Mouse (Mus musculus): Measurements from ENCODE around the gene Arhgef10l. TPM values are rescaled to one million over a fixed set of nuclear protein-coding genes. Genes with fewer than 3 reads are reported as not detected.

The Arhgef10l gene
- polyA plus RNA-seq, 1 experiment from 2014 or later: 12.1 TPM

GRCm38 (mm10) chr4:140593771-140594505, 71.9 kb downstream of the Arhgef10l start:
- Histone ChIP-seq H3K4me3 (ENCODE audit: low read length) (no peak overlapping the region), H3K9me3 (ENCODE audit: control insufficient read depth, low read length) (peaks cover 8% of the 10 kb centered on the region; the same call in 1 of the 2 replicates), H3K4me2 (ENCODE audit: low read depth, low read length) (no peak overlapping the region), H3K27ac (ENCODE audit: low read length) (no peak overlapping the region), H3K4me1 (ENCODE audit: control insufficient read depth, insufficient read depth, low read length) (no peaks in the 10 kb centered on the region), H3K27me3 (replicated peaks; ENCODE audit: control insufficient read depth, insufficient read depth, low read length) (no peaks in the 10 kb centered on the region), H3K36me3 (ENCODE audit: control insufficient read depth, insufficient read depth, low read length) (peaks cover 14% of the 10 kb centered on the region), H3K9ac (ENCODE audit: low read depth, low read length) (no peak overlapping the region)
- ATAC-seq: no peak
- WGBS: 87% methylated on average over 14 of the region's 14 CpGs

- no peak for ATAC-seq
Observed at GRCm38 (mm10) chr4:140592990-140593770, 72.6 kb downstream of the Arhgef10l start.

GRCm38 (mm10) chr4:140592217-140592759, 73.5 kb downstream of the Arhgef10l start:
- Histone ChIP-seq H3K4me1 (ENCODE audit: control insufficient read depth, insufficient read depth, low read length) (no peaks in the 10 kb centered on the region), H3K27ac (ENCODE audit: low read length) (no peak overlapping the region), H3K9ac (ENCODE audit: low read depth, low read length) (no peak overlapping the region), H3K4me2 (ENCODE audit: low read depth, low read length) (no peak overlapping the region), H3K36me3 (ENCODE audit: control insufficient read depth, insufficient read depth, low read length) (0 out of 2 replicates have a peak, but pooled peaks cover 6% of the 10 kb centered on the region), H3K27me3 (replicated peaks; ENCODE audit: control insufficient read depth, insufficient read depth, low read length) (no peaks in the 10 kb centered on the region), H3K4me3 (ENCODE audit: low read length) (no peak overlapping the region), H3K9me3 (ENCODE audit: control insufficient read depth, low read length) (peaks cover 8% of the 10 kb centered on the region; the same call in 1 of the 2 replicates)
- 30% methylated on average over 11 of the region's 11 CpGs for WGBS
- peak; percentile 73 for ATAC-seq

More at GRCm38 (mm10) chr4:140592990-140593770, 72.6 kb downstream of the Arhgef10l start:
- H3K4me1 ChIP-seq (ENCODE audit: control insufficient read depth, insufficient read depth, low read length): no peaks in the 10 kb centered on the region
- peaks cover 14% of the 10 kb centered on the region for H3K36me3 ChIP-seq (ENCODE audit: control insufficient read depth, insufficient read depth, low read length)
- no peaks in the 10 kb centered on the region for H3K27me3 ChIP-seq (replicated peaks; ENCODE audit: control insufficient read depth, insufficient read depth, low read length)
- H3K27ac ChIP-seq (ENCODE audit: low read length): no peak overlapping the region
- H3K4me3 ChIP-seq (ENCODE audit: low read length): no peak overlapping the region
- no peak overlapping the region for H3K4me2 ChIP-seq (ENCODE audit: low read depth, low read length)
- H3K9ac ChIP-seq (ENCODE audit: low read depth, low read length): no peak overlapping the region
- peaks cover 8% of the 10 kb centered on the region; the same call in 1 of the 2 replicates for H3K9me3 ChIP-seq (ENCODE audit: control insufficient read depth, low read length)
- 72% methylated on average over 16 of the region's 16 CpGs for WGBS

- H3K36me3 ChIP-seq (ENCODE audit: control insufficient read depth, insufficient read depth, low read length): peaks cover 3% of the 10 kb centered on the region; the same call in 1 of the 2 replicates
- ATAC-seq: no peak
- WGBS: 61% methylated on average over 5 of the region's 5 CpGs
- H3K9ac ChIP-seq (ENCODE audit: low read depth, low read length): no peak overlapping the region
- H3K4me1 ChIP-seq (ENCODE audit: control insufficient read depth, insufficient read depth, low read length): peaks cover 6% of the 10 kb centered on the region
- H3K4me2 ChIP-seq (ENCODE audit: low read depth, low read length): no peak overlapping the region
- no peaks in the 10 kb centered on the region for H3K9me3 ChIP-seq (ENCODE audit: control insufficient read depth, low read length)
- no peak overlapping the region for H3K27ac ChIP-seq (ENCODE audit: low read length)
- no peak overlapping the region for H3K4me3 ChIP-seq (ENCODE audit: low read length)
- H3K27me3 ChIP-seq (replicated peaks; ENCODE audit: control insufficient read depth, insufficient read depth, low read length): no peaks in the 10 kb centered on the region
Observed at GRCm38 (mm10) chr4:140586478-140586877, 79.3 kb downstream of the Arhgef10l start.

GRCm38 (mm10) chr4:140584240-140584639, 81.6 kb downstream of the Arhgef10l start:
- no peak overlapping the region for H3K27ac ChIP-seq (ENCODE audit: low read length)
- H3K4me1 ChIP-seq (ENCODE audit: control insufficient read depth, insufficient read depth, low read length): peaks cover 6% of the 10 kb centered on the region
- WGBS: 47% methylated on average over 5 of the region's 5 CpGs
- H3K9me3 ChIP-seq (ENCODE audit: control insufficient read depth, low read length): no peaks in the 10 kb centered on the region
- H3K27me3 ChIP-seq (replicated peaks; ENCODE audit: control insufficient read depth, insufficient read depth, low read length): no peaks in the 10 kb centered on the region
- peaks cover 3% of the 10 kb centered on the region; the same call in 1 of the 2 replicates for H3K36me3 ChIP-seq (ENCODE audit: control insufficient read depth, insufficient read depth, low read length)
- no peak overlapping the region for H3K4me3 ChIP-seq (ENCODE audit: low read length)
- H3K4me2 ChIP-seq (ENCODE audit: low read depth, low read length): no peak overlapping the region
- H3K9ac ChIP-seq (ENCODE audit: low read depth, low read length): no peak overlapping the region
- peak; percentile 72 for ATAC-seq

- Histone ChIP-seq H3K27me3 (replicated peaks; ENCODE audit: control insufficient read depth, insufficient read depth, low read length) (no peaks in the 10 kb centered on the region), H3K4me3 (ENCODE audit: low read length) (no peak overlapping the region), H3K4me1 (ENCODE audit: control insufficient read depth, insufficient read depth, low read length) (peaks cover 6% of the 10 kb centered on the region), H3K9me3 (ENCODE audit: control insufficient read depth, low read length) (no peaks in the 10 kb centered on the region), H3K27ac (ENCODE audit: low read length) (no peak overlapping the region), H3K9ac (ENCODE audit: low read depth, low read length) (no peak overlapping the region), H3K4me2 (ENCODE audit: low read depth, low read length) (no peak overlapping the region), H3K36me3 (ENCODE audit: control insufficient read depth, insufficient read depth, low read length) (peaks cover 3% of the 10 kb centered on the region; the same call in 1 of the 2 replicates)
- 78% methylated on average over 14 of the region's 15 CpGs for WGBS
- ATAC-seq: no peak
Observed at GRCm38 (mm10) chr4:140582390-140583088, 83.3 kb downstream of the Arhgef10l start.

- Histone ChIP-seq H3K4me2 (ENCODE audit: low read depth, low read length) (no peak overlapping the region), H3K36me3 (ENCODE audit: control insufficient read depth, insufficient read depth, low read length) (peaks cover 6% of the 10 kb centered on the region; the same call in 1 of the 2 replicates), H3K27ac (ENCODE audit: low read length) (no peak overlapping the region), H3K4me1 (ENCODE audit: control insufficient read depth, insufficient read depth, low read length) (peaks cover 6% of the 10 kb centered on the region), H3K27me3 (replicated peaks; ENCODE audit: control insufficient read depth, insufficient read depth, low read length) (no peaks in the 10 kb centered on the region), H3K9me3 (ENCODE audit: control insufficient read depth, low read length) (no peaks in the 10 kb centered on the region), H3K4me3 (ENCODE audit: low read length) (no peak overlapping the region), H3K9ac (ENCODE audit: low read depth, low read length) (no peak overlapping the region)
- ATAC-seq: no peak
- WGBS: 73% methylated on average over 23 of the region's 23 CpGs
Observed at GRCm38 (mm10) chr4:140581730-140582389, 84.0 kb downstream of the Arhgef10l start.

- H3K4me3 ChIP-seq (ENCODE audit: low read length): no peak overlapping the region
- H3K36me3 ChIP-seq (ENCODE audit: control insufficient read depth, insufficient read depth, low read length): peaks cover 7% of the 10 kb centered on the region; the same call in 1 of the 2 replicates
- no peak overlapping the region for H3K4me2 ChIP-seq (ENCODE audit: low read depth, low read length)
- no peak for ATAC-seq
- peaks cover 6% of the 10 kb centered on the region for H3K4me1 ChIP-seq (ENCODE audit: control insufficient read depth, insufficient read depth, low read length)
- no peak overlapping the region for H3K9ac ChIP-seq (ENCODE audit: low read depth, low read length)
- no peaks in the 10 kb centered on the region for H3K9me3 ChIP-seq (ENCODE audit: control insufficient read depth, low read length)
- H3K27ac ChIP-seq (ENCODE audit: low read length): no peak overlapping the region
- no peaks in the 10 kb centered on the region for H3K27me3 ChIP-seq (replicated peaks; ENCODE audit: control insufficient read depth, insufficient read depth, low read length)
- 83% methylated on average over 16 of the region's 16 CpGs for WGBS
Observed at GRCm38 (mm10) chr4:140581341-140581729, 84.5 kb downstream of the Arhgef10l start.
